In the genomic region with DNA sequence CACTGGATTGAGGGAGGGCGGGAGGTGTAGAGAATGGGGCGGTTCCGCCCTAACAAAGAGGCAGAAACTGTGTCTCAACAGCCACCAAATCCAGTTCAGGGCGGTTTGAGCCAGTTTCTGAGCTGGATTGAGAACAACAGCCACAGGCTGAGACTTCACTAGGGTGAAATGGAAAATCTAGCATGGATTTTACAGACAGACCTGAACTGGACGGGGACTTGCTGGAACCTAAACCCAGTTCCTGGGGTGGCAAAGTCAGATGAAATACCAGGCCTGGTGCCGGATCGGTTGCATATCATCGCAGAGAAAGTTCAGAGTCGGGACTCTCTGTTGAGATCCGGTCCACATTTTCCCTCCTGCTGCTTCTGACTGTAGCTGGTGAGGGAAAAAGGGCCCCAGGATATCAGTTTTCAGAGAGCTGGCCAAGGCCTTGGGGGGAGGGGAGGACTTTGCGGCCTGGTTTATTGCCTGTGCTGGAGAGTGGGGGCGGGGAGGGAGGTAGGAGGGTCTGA, we compare ENCODE assay signal across 8 mouse cellular contexts. TPM values are rescaled to one million over a fixed set of nuclear protein-coding genes. Genes with fewer than 3 reads are reported as not detected.
DNase-seq lines count a peak whose midpoint lies in the region; ATAC-seq lines count a peak whose summit lies in the region.

No protein-coding gene starts in this region.

- H3K4me2 ChIP-seq in intestine, embryonic 14.5 days (ENCODE audit: low read length), result peak overlapping the region; percentile 7; the same call in 1 of the 2 replicates

- DNase-seq in adrenal gland, postnatal 10 days, result peak; percentile 95
- DNase-seq in embryo, embryonic 9.5 days (ENCODE audit: extremely low spot score), result peak; percentile 94
- peak; percentile 80 to 87 for DNase-seq in gastrocnemius, postnatal 36 days
- DNase-seq in intestine, embryonic 14.5 days (ENCODE audit: low spot score), result peak; percentile 93
- peak; percentile 87 to 98 for DNase-seq in left cerebral cortex, postnatal 14 days (ENCODE audit: low spot score in 2 of 2)
- DNase-seq in right cerebral cortex, postnatal 25 days, result peak; percentile 84
- DNase-seq in urinary bladder, postnatal 36 days (ENCODE audit: low spot score in 2 of 2), result peak; percentile 86 to 91

- intact Hi-C loops in gastrocnemius, postnatal 36 days (cut with DNase I), result loop anchor here (5.0 kb wide), 1 partner anchor 46 kb away; no protein-coding TSS in a partner anchor
- intact Hi-C loops in left cerebral cortex, postnatal 14 days (cut with DNase I), result loop anchor here (1.0 kb wide), 1 partner anchor 50 kb away; no protein-coding TSS in a partner anchor

- H3K27me3 ChIP-seq in intestine, embryonic 14.5 days (replicated peaks; ENCODE audit: control insufficient read depth, insufficient read depth, low read length), result no peaks in the 10 kb centered on the region

- no peaks in the 10 kb centered on the region for H3K9me3 ChIP-seq in intestine, embryonic 14.5 days (ENCODE audit: control insufficient read depth, low read length)

- no peak overlapping the region for H3K9ac ChIP-seq in intestine, embryonic 14.5 days (ENCODE audit: low read length)

- ATAC-seq in intestine, embryonic 14.5 days (replicated peaks; ENCODE audit: low FRiP score, low TSS enrichment, low read depth), result peak; percentile 81
- ATAC-seq in megakaryocyte-erythroid progenitor cell, adult 5-6 weeks (replicated peaks; ENCODE audit: low FRiP score, low TSS enrichment, poor library complexity, severe bottlenecking), result peak; percentile 66

- H3K4me3 ChIP-seq in intestine, embryonic 14.5 days (ENCODE audit: low read depth, low read length), result no peak overlapping the region

- WGBS in intestine, embryonic 14.5 days, result 4% methylated on average over 12 of the region's 12 CpGs

- no peaks in the 10 kb centered on the region for H3K36me3 ChIP-seq in intestine, embryonic 14.5 days (ENCODE audit: control insufficient read depth, insufficient read depth, low read length)

- H3K27ac ChIP-seq in intestine, embryonic 14.5 days (ENCODE audit: low read depth), result peak overlapping the region; percentile 97

- H3K4me1 ChIP-seq in intestine, embryonic 14.5 days (replicated peaks; ENCODE audit: control insufficient read depth, insufficient read depth, low read length), result peaks cover 24% of the 10 kb centered on the region; the same call in 1 of the 2 replicates

RNA-seq across cellular contexts. Expression of a gene that starts 37.5 kb away (rescaled TPM):
- 100 to 1,000 TPM in 1 of 2 experiments, 10 to 100 TPM in 1; 63.7 to 105 TPM for total RNA-seq in adrenal gland, postnatal 10 days (2021)
- 10 to 100 TPM; 31.6 to 41.6 TPM for total RNA-seq in gastrocnemius, postnatal 36 days (2021)
- polyA plus RNA-seq in intestine, embryonic 14.5 days (2014; fragmentation: Nextera tagmentation; extraction: Ambion mirVana), result 32.9 and 36.0 TPM in 2 replicates
- 100 to 1,000 TPM; 118 to 122 TPM for total RNA-seq in left cerebral cortex, postnatal 14 days (2021)
- 121 and 135 TPM in 2 replicates for total RNA-seq in megakaryocyte-erythroid progenitor cell, adult 5-6 weeks (2014; fragmentation: Nextera tagmentation)
- 50.3 and 61.7 TPM in 2 replicates for total RNA-seq in megakaryocyte-erythroid progenitor cell, adult 5-6 weeks (2017)

RNA-seq across cellular contexts. Expression of a gene that starts 53.1 kb away (rescaled TPM):
- not detected for total RNA-seq in adrenal gland, postnatal 10 days (2021)
- not detected for total RNA-seq in gastrocnemius, postnatal 36 days (2021)
- polyA plus RNA-seq in intestine, embryonic 14.5 days (2014; fragmentation: Nextera tagmentation; extraction: Ambion mirVana), result 0.11 TPM in 1 of 2 replicates, not detected in the other
- total RNA-seq in left cerebral cortex, postnatal 14 days (2021), result not detected
- total RNA-seq in megakaryocyte-erythroid progenitor cell, adult 5-6 weeks (2014; fragmentation: Nextera tagmentation), result not detected in 2 replicates
- not detected in 2 replicates for total RNA-seq in megakaryocyte-erythroid progenitor cell, adult 5-6 weeks (2017)
